Mouse (Mus musculus) kidney, embryonic 14.5 days (tissue): ENCODE measurements around the gene Dand5. TPM values are rescaled to one million over a fixed set of nuclear protein-coding genes. Genes with fewer than 3 reads are reported as not detected.

Experiments used
- ATAC-seq: fragments of 200-750 bp; cut with Nextera tagmentation; 2 replicates; pipeline ENCODE4 v1.8.0; 2017; ENCODE audit warnings: moderate number of reproducible peaks, mild to moderate bottlenecking, moderate TSS enrichment, moderate library complexity; ENCODE audit not compliant: low FRiP score, low TSS enrichment
- H3K27ac ChIP-seq: fragments of 300-500 bp; sonication (generic); 2 replicates; pipeline ENCODE4 v1.5.1; 2014; ENCODE audit warnings: low read depth, mild to moderate bottlenecking, low read length, moderate library complexity, mixed read lengths
- H3K27me3 ChIP-seq: fragments of 300-500 bp; sonication (generic); 2 replicates; pipeline ENCODE4 v1.6.1; 2014; ENCODE audit warnings: mild to moderate bottlenecking, low read length; ENCODE audit not compliant: control insufficient read depth, insufficient read depth
- H3K36me3 ChIP-seq: fragments of 300-500 bp; sonication (generic); 2 replicates; pipeline ENCODE4 v1.6.1; 2014; ENCODE audit warnings: low read length, mixed read lengths; ENCODE audit not compliant: control insufficient read depth, insufficient read depth
- H3K4me1 ChIP-seq: fragments of 300-500 bp; sonication (generic); 2 replicates; pipeline ENCODE4 v1.6.1; 2014; ENCODE audit warnings: low read length, mixed read lengths; ENCODE audit not compliant: control insufficient read depth, insufficient read depth
- H3K4me2 ChIP-seq: fragments of 300-500 bp; sonication (generic); replicated peaks from 2 replicates; pipeline ENCODE4 v1.6.1; 2014; ENCODE audit warnings: low read depth, mild to moderate bottlenecking, low read length
- H3K4me3 ChIP-seq: fragments of 300-500 bp; sonication (generic); 2 replicates; pipeline ENCODE4 v1.5.1; 2014; ENCODE audit warnings: mild to moderate bottlenecking, low read length
- H3K9ac ChIP-seq: fragments of 300-500 bp; sonication (generic); 2 replicates; pipeline ENCODE4 v1.6.1; 2014; ENCODE audit warnings: low read depth, mild to moderate bottlenecking, low read length, moderate library complexity
- H3K9me3 ChIP-seq: fragments of 300-500 bp; sonication (generic); 2 replicates; pipeline ENCODE4 v1.6.1; 2016; ENCODE audit warnings: low read length; ENCODE audit not compliant: control insufficient read depth
- WGBS: fragments of 180-500 bp; shearing (Covaris S2); extraction: QIAGEN DNeasy Blood & Tissue Kit; methylation state at CpG from one replicate; pipeline ENCODE4 v1.1.7; 2014; 5-methylcytosine and 5-hydroxymethylcytosine counted together
- polyA plus RNA-seq: library from polyadenylated mRNA; unstranded; fragments of >200 nt; fragmentation: Nextera tagmentation; extraction: Ambion mirVana; gene quantifications from 2 replicates; pipeline ENCODE4 v1.2.1, GENCODE M21; 2014

Dand5 gene
- polyA plus RNA-seq, 1 experiment from 2014 or later = 6.0 TPM

GRCm38 (mm10) chr8:84810896-84811295 is 11.7 kb downstream of the Dand5 start:
- Histone ChIP-seq H3K36me3 (no peaks in the 10 kb centered on the region), H3K27me3 (peaks cover 43% of the 10 kb centered on the region), H3K4me3 (peak overlapping the region; percentile 36), H3K4me2 (peak overlapping the region; percentile 56), H3K4me1 (0 out of 2 replicates have a peak, but pooled peaks cover 5% of the 10 kb centered on the region), H3K9me3 (peaks cover 4% of the 10 kb centered on the region; the same call in 1 of the 2 replicates), H3K9ac (no peak overlapping the region), H3K27ac (no peak overlapping the region)
- 2% methylated on average over 32 of the region's 32 CpGs for WGBS
- ATAC-seq = peak; percentile 63

- ATAC-seq = no peak
- H3K9ac ChIP-seq = no peak overlapping the region
- 80% methylated on average over 5 of the region's 5 CpGs for WGBS
- no peak overlapping the region for H3K4me2 ChIP-seq
- peaks cover 52% of the 10 kb centered on the region for H3K27me3 ChIP-seq
- 0 out of 2 replicates have a peak, but pooled peaks cover 5% of the 10 kb centered on the region for H3K4me1 ChIP-seq
- no peaks in the 10 kb centered on the region for H3K36me3 ChIP-seq
- no peak overlapping the region for H3K4me3 ChIP-seq
- peaks cover 5% of the 10 kb centered on the region; the same call in 1 of the 2 replicates for H3K9me3 ChIP-seq
- no peak overlapping the region for H3K27ac ChIP-seq
These were observed 12.7 kb downstream of the Dand5 start for GRCm38 (mm10) chr8:84809941-84810280.

DNA sequence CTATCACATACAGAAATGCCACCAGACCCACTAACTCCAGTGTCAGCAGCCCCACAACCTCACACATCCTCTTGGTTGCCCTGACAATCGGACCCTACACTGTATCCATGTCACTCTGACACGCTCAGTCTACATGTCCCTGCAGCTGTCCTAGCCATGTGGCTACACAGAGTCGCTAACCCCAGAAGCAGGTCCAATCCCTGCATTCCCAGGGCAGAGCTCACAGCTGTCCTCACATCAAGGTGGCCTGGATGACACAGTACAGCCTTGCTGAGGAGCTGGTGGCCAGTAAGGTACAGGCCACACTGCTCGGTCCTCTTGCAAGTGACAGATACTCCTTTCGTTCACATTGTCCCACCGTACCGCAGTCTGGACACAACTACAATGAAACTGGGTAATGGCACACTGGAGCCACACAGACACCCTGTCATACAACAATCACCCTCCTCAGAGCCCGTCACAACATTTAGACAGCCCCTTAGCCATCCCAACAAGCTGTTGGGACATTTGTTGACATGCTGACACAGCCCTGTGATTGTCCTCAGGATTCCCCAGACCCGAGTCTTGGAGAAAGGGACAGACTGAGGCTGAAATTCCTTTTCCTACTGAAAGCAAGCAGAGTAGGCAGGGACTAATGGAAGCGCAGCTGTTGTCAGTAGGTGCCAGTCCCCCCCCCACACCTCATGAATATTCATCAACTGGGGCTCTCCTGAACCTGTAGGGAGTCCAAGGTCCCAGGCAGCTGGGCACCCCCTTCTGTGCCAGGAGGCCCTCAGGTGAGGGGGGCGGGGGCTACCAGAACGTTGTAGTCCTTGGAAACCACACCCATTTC is 13.3 kb downstream of the Dand5 start:
- Histone ChIP-seq H3K27ac (no peak overlapping the region), H3K9me3 (peaks cover 5% of the 10 kb centered on the region; the same call in 1 of the 2 replicates), H3K4me3 (no peak overlapping the region), H3K4me1 (0 out of 2 replicates have a peak, but pooled peaks cover 5% of the 10 kb centered on the region), H3K27me3 (peaks cover 57% of the 10 kb centered on the region), H3K4me2 (no peak overlapping the region), H3K9ac (no peak overlapping the region), H3K36me3 (no peaks in the 10 kb centered on the region)
- ATAC-seq = no peak
- 63% methylated on average over 12 of the region's 12 CpGs for WGBS

DNA sequence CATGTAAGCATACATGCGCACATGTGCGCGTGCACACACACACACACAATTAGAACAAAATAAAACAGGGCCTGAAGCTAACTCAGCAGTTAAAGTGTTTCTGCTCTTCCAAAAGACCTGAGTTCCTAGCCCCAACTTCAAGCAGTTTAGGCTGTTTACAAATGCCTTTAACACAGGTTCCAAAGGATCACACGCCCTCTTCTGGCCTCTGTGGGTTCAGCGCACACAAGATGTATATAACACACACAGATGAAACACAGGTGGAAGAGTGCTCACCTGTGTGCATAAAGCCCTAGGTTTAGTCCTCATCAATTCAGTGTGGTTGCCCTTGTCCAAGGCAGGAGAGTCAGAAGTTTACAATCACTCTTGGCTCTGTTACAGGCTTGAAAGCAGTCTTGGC is 16.6 kb downstream of the Dand5 start:
- no peak for ATAC-seq
- no peak overlapping the region for H3K27ac ChIP-seq
- H3K36me3 ChIP-seq = no peaks in the 10 kb centered on the region
- H3K27me3 ChIP-seq = peaks cover 66% of the 10 kb centered on the region
- WGBS = 94% methylated on average over 5 of the region's 5 CpGs
- H3K9me3 ChIP-seq = peaks cover 5% of the 10 kb centered on the region; the same call in 1 of the 2 replicates
- H3K4me3 ChIP-seq = no peak overlapping the region
- H3K9ac ChIP-seq = no peak overlapping the region
- H3K4me2 ChIP-seq = no peak overlapping the region
- 0 out of 2 replicates have a peak, but pooled peaks cover 2% of the 10 kb centered on the region for H3K4me1 ChIP-seq

- 2% methylated on average over 59 of the region's 125 CpGs for WGBS
- peak; percentile 47 for ATAC-seq
- Histone ChIP-seq H3K9ac (peak within 1 kb of the TSS; percentile 86), H3K4me1 (0 out of 2 replicates have a peak, but pooled peaks cover 3% of the 10 kb centered on the region), H3K4me2 (peak within 1 kb of the TSS; percentile 98), H3K4me3 (peak within 1 kb of the TSS; percentile 53), H3K36me3 (no peaks in the 10 kb centered on the region), H3K27ac (no peak within 1 kb of the TSS), H3K27me3 (peaks cover 92% of the 10 kb centered on the region), H3K9me3 (no peaks in the 10 kb centered on the region)
These were observed 22.4 kb downstream of the Dand5 start, which contains the start of gene Nfix for GRCm38 (mm10) chr8:84799999-84800831. Nfix (minus strand) TSS chr8:84800344.

- Histone ChIP-seq H3K4me2 (peak overlapping the region; percentile 98), H3K4me1 (0 out of 2 replicates have a peak, but pooled peaks cover 3% of the 10 kb centered on the region), H3K36me3 (no peaks in the 10 kb centered on the region), H3K9me3 (no peaks in the 10 kb centered on the region), H3K9ac (peak overlapping the region; percentile 86), H3K4me3 (peak overlapping the region; percentile 53), H3K27me3 (peaks cover 92% of the 10 kb centered on the region), H3K27ac (no peak overlapping the region)
- under 1% methylated on average over 74 of the region's 108 CpGs for WGBS
- peak; percentile 18; the same call in 1 of the 2 replicates for ATAC-seq
These were observed 23.3 kb downstream of the Dand5 start for GRCm38 (mm10) chr8:84799136-84799931.

- 0 out of 2 replicates have a peak, but pooled peaks cover 7% of the 10 kb centered on the region for H3K4me1 ChIP-seq
- H3K27me3 ChIP-seq = peaks cover 93% of the 10 kb centered on the region
- no peak for ATAC-seq
- H3K9me3 ChIP-seq = no peaks in the 10 kb centered on the region
- H3K9ac ChIP-seq = peak overlapping the region; percentile 86; the same call in 1 of the 2 replicates
- H3K27ac ChIP-seq = no peak overlapping the region
- WGBS = 39% methylated on average over 10 of the region's 10 CpGs
- H3K36me3 ChIP-seq = no peaks in the 10 kb centered on the region
- peak overlapping the region; percentile 98 for H3K4me2 ChIP-seq
- peak overlapping the region; percentile 53 for H3K4me3 ChIP-seq
These were observed 24.0 kb downstream of the Dand5 start for GRCm38 (mm10) chr8:84798446-84799135.

DNA sequence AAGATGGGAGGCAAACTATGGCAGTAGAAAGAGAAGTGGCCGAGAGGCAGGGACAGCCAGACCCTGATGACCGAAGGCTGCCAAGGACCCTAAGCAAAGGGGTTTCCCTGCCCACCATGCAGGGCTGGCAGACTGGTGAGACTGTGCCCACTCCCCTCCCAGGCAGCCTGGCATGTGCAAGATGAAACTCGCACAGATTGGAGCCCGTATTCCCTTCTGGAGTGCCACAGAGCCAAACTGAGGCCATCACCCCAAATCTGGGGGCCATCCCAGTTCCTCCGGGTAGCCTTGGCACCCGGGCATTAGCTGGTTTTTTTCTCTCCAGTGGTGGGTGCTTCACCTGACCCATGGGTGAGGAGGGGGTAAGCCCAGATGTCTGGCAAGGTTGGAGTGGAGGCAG is 24.7 kb downstream of the Dand5 start:
- H3K27me3 ChIP-seq = peaks cover 93% of the 10 kb centered on the region
- 80% methylated on average over 6 of the region's 6 CpGs for WGBS

More for the DNA sequence above, 24.7 kb downstream of the Dand5 start:
- ATAC-seq = no peak
- H3K36me3 ChIP-seq = no peaks in the 10 kb centered on the region
- no peak overlapping the region for H3K27ac ChIP-seq
- no peaks in the 10 kb centered on the region for H3K9me3 ChIP-seq
- H3K4me1 ChIP-seq = 0 out of 2 replicates have a peak, but pooled peaks cover 7% of the 10 kb centered on the region
- no peak overlapping the region for H3K4me3 ChIP-seq
- H3K4me2 ChIP-seq = no peak overlapping the region; the same call in 1 of the 2 replicates
- no peak overlapping the region for H3K9ac ChIP-seq
